Mouse (Mus musculus): ENCODE measurements at regions not wholly inside any gene's neighbourhood (a gene's known extent, or its start where the extent isn't known, plus 50 kb on each side); places are given as distances from the start of the nearest gene placed in this dataset.
"Not testable (repeated sequence)": the region's sequence is repeated elsewhere in the genome, so short reads cannot be mapped to it uniquely, and the experiment has no call there.

DNA sequence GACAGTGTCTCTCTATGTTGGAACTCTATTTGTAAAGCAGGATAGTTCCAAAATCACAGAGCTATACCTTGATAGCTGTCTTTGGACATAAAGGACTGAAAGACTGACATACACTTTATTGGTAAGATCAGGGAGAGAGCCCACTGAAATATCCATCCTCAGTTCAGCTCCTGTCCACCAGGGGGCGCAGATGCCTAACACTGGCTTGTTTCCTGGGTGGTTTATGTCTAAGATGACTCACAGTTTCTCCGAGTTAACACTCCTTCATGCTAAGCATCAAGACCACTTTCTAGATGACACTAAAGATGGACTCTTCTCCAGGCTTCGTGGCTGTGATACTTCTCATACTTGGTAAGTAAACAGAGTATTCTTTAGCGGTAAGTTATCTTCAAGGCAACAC, 326.1 kb upstream of the Olfr1507 start:
- TF ChIP-seq CTCF (IDR thresholded peaks at IDR 0.05; ENCODE audit: insufficient read depth, low read length); POLR2A (IDR thresholded peaks at IDR 0.05; ENCODE audit: borderline replicate concordance, extremely low read depth, low read depth, low read length): not testable (repeated sequence)
